Mouse (Mus musculus): ENCODE data around the gene Abi2.
"Not testable (repeated sequence)": the region's sequence is repeated elsewhere in the genome, so short reads cannot be mapped to it uniquely, and the experiment has no call there.

Abi2 gene

DNA sequence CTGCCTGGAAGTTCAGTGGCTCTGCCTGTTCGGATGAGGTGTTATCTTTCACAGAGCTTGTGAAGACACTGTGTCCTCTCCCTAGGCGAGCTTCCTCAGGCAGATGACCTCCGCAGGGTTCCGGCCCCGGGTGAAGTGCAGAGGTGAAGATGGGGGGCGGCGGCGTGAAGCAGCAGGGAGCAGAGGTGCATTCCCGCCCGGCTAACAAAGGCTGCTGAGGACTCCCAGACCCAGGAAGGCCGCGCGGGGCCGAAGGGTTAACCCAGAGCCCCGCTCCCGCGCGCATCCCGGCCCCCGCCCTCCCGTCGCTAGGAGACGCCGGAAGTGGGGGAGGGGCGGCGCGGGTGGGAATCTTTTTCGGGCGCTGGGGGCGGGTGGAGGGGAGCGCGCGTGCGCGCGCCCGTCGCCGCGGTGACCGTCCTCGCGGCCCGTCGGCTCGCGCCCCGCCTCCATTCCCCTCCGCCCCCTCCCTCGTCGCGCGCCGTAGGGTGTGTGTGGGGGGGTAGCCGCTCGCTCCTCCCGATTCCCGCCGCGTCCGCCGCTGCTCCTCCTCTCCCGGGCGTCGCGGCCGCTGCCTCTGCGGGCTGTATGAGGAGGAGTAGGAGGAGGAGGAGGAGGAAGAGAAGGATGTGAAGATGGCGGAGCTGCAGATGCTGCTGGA lies at the start of gene Abi2:
Abi2 (plus strand) TSS at position 452 of the 661 bp plus-strand sequence.
- DNase-seq (ENCODE audit: extremely low spot score, low spot score), result peak; percentile 97

GRCm38 (mm10) chr1:60361626-60362025 lies 47.8 kb upstream of the Abi2 start:
- DNase-seq (ENCODE audit: extremely low spot score, low spot score), result no peak

- DNase-seq (ENCODE audit: extremely low spot score, low spot score), result no peak
Measured at GRCm38 (mm10) chr1:60376556-60376955, 32.9 kb upstream of the Abi2 start.

DNA sequence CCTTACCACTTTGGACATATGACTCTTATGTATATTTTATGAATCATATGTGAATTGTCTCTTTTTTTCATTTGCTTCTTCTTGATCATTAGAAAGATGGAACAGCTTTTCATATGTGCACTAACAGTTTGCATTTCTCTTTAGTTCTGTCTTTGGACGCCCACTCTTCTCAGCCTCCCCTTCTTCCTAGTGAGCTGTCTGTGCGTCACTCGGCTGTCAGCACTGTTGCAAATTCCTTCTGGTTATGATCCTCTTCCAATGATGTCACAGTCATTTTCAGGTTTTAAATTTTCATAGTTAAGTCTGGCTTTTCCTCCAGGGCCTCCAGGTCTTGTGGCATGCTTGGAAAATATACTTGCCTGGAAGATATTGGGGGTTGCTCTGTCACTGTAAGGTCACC lies 27.5 kb upstream of the Abi2 start:
- no peak for DNase-seq (ENCODE audit: extremely low spot score, low spot score)

DNA sequence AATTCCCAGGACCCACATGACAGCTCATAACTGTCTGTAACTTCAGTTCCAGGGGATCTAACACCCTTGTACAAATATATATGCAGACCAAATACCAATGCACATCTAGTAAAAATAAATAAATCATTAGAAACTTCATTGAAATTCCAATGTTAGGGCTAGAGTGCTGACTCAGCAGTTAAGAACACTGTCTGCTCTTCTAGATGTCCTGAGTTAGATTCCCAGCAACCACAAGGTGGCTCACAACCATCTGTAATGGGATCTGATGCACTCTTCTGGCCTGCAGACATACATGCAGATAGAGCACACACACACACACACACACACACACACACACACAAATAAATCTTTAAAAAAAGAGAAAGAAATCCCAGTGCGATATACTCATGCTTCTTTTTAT lies 4.6 kb upstream of the Abi2 start:
- DNase-seq (ENCODE audit: extremely low spot score, low spot score), result no peak

DNA sequence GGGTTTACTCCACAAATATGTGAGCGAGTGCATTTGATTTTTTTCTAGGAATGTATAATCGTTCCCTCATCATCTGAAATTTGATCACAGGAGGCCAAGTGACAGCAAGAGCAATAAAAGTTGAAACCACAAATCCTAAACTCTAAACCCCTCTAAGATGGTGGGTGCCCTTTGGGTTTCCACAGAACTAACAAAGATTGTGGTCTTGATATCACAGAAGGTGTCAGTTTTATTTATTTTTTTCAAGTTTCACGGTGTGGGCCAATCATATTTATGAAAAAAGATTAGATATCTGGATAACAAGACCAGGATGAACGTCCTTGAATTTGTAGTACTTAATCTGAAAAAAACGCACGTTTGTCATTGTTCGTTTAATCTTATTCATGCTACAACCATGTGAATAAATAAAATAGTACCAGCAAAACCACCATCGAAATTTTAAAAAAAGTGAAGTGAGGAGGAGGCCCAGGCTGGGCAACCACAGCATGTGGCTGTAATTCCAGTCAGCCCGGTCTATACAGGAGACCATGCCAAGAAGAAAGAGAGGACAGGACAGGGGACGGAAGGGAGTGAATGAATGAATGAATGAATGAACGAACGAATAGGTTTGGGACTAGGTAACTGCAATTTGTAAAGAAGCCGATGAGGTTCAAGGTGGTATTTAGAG lies 785 bp upstream of the Abi2 start:
- no peak for DNase-seq (ENCODE audit: extremely low spot score, low spot score)

DNA sequence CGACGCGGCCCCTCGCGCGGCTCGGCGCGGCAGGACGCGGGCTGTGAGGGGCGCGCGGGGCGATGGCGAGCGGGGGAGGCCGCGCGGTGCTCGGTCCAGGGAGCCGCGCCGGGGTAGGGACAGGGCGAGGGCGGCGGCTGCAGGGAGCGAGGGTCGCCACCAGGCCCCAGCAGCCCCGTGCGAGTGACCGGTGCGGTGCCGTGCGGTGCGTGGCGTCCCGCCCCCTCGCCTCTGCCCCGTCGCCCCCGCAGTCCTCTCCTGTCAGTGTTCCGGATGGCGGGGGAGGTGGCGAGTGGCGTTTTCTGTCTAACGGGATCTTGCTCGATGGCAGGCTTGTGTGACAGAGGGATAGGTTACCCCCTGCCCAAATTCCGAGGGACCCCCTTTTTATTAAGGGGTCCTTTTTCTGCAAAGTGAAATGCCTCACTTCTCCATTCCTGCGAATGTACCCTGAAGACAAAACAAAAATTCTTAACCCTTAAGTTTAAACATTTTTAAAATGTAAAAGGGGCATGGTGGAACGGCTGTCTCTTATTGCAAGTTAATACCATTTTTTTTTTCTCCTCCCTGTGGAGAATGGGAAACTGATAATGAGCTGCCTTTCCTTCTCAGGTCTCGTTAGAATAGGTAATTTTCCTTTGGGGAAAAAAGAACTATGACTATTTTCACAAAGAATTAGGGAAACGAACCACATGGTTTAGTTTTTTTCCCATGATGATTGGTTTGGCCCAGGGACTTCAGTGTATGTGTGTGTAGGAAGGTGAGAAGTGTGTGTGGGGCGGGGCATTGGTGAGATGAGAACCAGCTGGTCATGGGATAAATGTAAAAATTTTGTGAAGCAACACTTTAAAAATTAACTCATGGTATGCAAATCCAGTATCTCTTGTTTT lies 754 bp downstream of the Abi2 start:
- DNase-seq (ENCODE audit: extremely low spot score, low spot score), result no peak

GRCm38 (mm10) chr1:60416724-60417123 lies 7.3 kb downstream of the Abi2 start:
- no peak for DNase-seq (ENCODE audit: extremely low spot score, low spot score)

DNA sequence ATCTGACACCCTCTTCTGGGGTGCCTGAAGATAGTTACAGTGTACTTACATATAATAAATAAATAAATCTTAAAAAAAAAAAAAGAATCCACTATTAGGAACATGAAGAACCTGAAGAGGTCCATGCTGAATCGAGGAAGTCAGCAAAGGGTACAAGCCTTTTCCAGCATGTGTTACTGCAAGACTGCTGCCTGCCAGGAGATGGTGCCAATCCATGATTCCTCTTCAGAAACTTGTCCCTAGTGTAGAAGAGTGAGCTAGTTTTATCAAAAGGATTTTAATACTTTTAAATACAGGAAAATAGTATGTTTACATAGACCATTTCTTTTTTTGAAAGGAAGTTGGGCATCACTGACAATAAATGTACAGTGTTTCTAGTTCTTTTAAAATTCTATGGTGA lies 14.5 kb downstream of the Abi2 start:
- no peak for DNase-seq (ENCODE audit: extremely low spot score, low spot score)

- DNase-seq (ENCODE audit: extremely low spot score, low spot score), result no peak
Measured at GRCm38 (mm10) chr1:60428341-60428740, 18.9 kb downstream of the Abi2 start.

GRCm38 (mm10) chr1:60428932-60429331 lies 19.5 kb downstream of the Abi2 start:
- DNase-seq (ENCODE audit: extremely low spot score, low spot score), result no peak

DNA sequence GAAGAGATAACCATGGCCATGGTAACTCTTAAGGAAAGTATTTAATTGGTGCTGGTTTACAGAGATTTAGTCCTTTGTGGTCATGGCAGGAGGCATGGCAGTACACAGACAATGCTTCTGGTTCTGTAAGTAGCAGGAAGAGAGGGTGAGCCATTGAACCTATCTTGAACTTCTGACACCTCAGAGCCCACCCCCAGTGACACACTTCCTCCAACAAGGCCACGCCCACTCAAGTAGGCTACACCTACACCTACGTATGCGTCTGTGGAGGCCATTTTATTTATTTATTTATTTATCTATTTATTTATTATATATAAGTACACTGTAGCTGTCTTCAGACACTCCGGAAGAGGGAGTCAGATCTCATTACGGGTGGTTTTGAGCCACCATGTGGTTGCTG lies 22.1 kb downstream of the Abi2 start:
- no peak for DNase-seq (ENCODE audit: extremely low spot score, low spot score)

DNA sequence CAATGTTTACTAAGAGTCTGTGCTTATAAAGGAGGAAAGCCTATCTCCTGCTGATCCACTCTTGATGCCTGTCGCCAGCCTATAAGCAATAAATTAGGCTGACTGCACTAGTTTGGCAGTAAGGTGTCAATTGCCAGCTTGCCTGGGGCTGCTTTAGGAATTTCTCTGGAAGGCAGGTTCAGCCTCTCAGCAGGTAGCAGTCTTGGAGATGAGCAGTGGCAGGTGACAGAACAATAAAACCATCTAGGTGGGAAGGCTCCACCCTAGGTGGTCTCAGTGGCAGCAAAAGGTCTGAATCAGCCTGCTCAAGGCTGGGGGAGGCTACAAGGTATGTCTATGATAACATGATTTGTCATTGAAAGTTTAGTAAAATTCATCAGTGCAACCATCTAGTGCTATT lies 23.1 kb downstream of the Abi2 start:
- no peak for DNase-seq (ENCODE audit: extremely low spot score, low spot score)

- not testable (repeated sequence) for DNase-seq (ENCODE audit: extremely low spot score, low spot score)
Measured at GRCm38 (mm10) chr1:60441438-60441837, 32.0 kb downstream of the Abi2 start.

DNA sequence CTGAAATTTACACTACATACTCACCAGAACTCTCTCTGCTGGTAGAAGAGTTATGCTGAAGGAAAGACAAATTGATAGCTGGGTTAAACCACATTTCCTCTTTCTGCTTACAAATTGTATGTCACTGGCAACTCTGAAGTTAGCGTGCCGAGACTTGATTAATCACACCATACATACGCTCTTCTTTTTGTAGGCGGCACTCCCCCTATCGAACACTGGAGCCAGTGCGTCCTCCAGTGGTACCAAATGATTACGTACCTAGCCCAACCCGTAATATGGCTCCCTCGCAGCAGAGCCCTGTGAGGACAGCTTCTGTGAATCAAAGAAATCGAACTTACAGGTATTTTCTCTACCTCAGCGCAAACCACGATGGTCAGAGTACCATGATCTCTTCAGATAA lies 37.6 kb downstream of the Abi2 start:
- DNase-seq (ENCODE audit: extremely low spot score, low spot score), result no peak

DNA sequence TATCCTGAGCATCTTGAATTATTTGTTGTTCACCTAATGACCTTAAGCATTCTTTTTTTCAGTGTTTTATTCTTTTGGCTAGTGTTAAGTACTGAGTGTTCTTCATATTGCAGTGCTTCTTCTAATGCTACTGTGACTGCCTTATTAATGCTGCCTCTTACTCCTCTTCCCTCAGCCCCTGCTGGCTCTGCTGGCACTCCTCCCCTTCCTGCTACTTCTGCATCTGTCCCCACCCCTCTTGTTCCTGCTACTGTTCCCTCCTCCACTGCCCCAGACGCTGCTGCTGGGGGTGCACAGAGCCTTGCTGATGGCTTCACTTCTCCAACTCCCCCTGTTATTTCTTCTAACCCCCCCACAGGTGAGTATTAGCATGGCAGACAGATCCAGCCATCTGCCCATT lies 40.5 kb downstream of the Abi2 start:
- no peak for DNase-seq (ENCODE audit: extremely low spot score, low spot score)

DNA sequence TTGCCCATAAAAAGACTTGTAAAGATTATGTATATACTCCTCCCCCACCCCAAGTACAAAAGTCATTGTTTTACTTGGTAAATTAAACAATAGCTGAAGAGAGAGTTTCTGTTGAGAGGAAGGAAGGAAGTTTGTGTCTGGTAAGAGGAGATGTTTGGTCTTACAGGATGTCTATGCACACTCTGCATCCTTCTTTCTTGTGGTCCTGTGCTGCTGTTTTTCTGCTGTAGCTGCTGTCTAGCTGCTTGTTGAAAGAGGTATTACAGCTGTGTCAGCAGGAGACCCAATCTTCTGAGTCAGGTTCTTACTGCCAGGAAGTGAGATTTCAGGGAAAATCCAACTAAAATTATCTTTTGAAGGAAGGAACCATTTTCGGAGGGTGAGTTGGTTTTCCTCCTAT lies 51.2 kb downstream of the Abi2 start:
- no peak for DNase-seq (ENCODE audit: extremely low spot score, low spot score)

DNA sequence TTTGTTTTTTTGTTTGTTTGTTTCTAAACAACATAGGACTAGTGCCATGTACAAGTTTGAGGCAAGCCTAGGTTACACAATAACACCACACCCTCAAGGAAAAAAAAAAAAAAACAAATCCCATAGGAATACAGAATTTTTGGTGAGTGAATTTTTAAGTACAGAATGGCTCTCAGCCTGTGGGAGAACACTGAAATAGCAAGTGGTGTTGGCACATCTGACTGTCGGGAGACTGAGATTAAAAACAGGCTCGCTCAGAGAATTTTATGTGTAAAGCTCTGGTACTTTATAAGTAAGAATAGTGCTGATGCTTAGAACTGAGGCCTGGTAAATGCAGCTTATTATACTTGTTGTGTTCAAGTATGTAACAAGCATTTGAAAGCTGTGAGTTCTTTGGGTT lies 60.1 kb downstream of the Abi2 start:
- no peak for DNase-seq (ENCODE audit: extremely low spot score, low spot score)

DNA sequence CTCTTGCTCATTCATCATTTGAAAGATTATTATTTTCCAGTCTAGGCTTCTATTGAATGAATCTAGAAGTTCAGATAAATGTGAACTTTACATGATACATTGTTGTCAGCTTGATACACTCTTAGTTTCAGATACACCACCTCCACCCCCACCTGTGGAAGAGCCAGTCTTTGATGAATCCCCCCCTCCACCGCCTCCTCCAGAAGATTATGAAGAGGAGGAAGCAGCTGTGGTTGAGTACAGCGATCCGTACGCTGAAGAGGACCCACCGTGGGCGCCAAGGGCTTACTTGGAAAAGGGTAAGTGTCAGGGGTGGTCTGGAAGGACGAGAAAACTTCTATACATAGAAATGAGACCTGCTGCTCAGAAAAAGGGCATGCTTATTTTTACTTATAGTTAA lies 61.1 kb downstream of the Abi2 start:
- DNase-seq (ENCODE audit: extremely low spot score, low spot score), result no peak

DNA sequence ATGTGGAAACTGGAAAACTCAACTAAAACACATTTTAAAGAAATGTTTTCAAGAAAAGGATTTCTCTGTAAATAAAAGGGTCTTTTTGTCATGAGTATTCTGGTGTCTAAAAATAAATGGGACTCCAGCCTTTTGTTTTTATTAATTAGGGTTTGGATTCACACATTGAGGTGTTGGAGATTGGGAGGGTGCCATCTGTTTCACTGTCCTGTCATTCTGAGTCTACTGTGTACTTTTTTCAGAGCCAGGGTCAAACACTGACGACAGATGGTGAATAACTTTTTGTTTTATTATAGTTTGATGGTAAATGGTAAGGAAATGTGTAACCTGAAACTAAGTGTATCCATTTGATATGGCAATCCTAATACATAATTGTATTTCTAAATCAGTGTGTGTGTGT lies 72.1 kb downstream of the Abi2 start:
- no peak for DNase-seq (ENCODE audit: extremely low spot score, low spot score)

- DNase-seq (ENCODE audit: extremely low spot score, low spot score), result no peak
Measured at GRCm38 (mm10) chr1:60482881-60483280, 73.5 kb downstream of the Abi2 start.

GRCm38 (mm10) chr1:60485649-60486048 lies 76.2 kb downstream of the Abi2 start:
- DNase-seq (ENCODE audit: extremely low spot score, low spot score), result no peak

All from neural tube, embryonic 10.5 days (tissue).